Mouse (Mus musculus): ENCODE data around the gene Cfap44.

Cfap44 gene

GRCm38 (mm10) chr16:44493868-44494267 lies 99.3 kb downstream of the Cfap44 start:
- in situ Hi-C loops (cut with MboI, MseI) = no loop called here

- in situ Hi-C loops (cut with MboI, MseI) = no loop called here
Observed at GRCm38 (mm10) chr16:44494441-44495108, 100.0 kb downstream of the Cfap44 start.

GRCm38 (mm10) chr16:44496971-44497464 lies 102.4 kb downstream of the Cfap44 start:
- in situ Hi-C loops (cut with MboI, MseI) = no loop called here

- in situ Hi-C loops (cut with MboI, MseI) = no loop called here
Observed at GRCm38 (mm10) chr16:44498447-44498846, 103.9 kb downstream of the Cfap44 start.

- in situ Hi-C loops (cut with MboI, MseI) = no loop called here
Observed at GRCm38 (mm10) chr16:44501783-44502182, 107.2 kb downstream of the Cfap44 start.

GRCm38 (mm10) chr16:44502325-44502724 lies 107.7 kb downstream of the Cfap44 start:
- in situ Hi-C loops (cut with MboI, MseI) = no loop called here

- in situ Hi-C loops (cut with MboI, MseI) = no loop called here
Observed at GRCm38 (mm10) chr16:44502895-44503575, 108.4 kb downstream of the Cfap44 start.

- in situ Hi-C loops (cut with MboI, MseI) = no loop called here
Observed at GRCm38 (mm10) chr16:44505243-44505642, 110.6 kb downstream of the Cfap44 start.

- in situ Hi-C loops (cut with MboI, MseI) = no loop called here
Observed at GRCm38 (mm10) chr16:44507027-44507929, 112.7 kb downstream of the Cfap44 start.

- in situ Hi-C loops (cut with MboI, MseI) = no loop called here
Observed at GRCm38 (mm10) chr16:44508025-44508424, 113.4 kb downstream of the Cfap44 start.

GRCm38 (mm10) chr16:44508772-44509171 lies 114.2 kb downstream of the Cfap44 start:
- in situ Hi-C loops (cut with MboI, MseI) = no loop called here

GRCm38 (mm10) chr16:44509458-44510344 lies 115.1 kb downstream of the Cfap44 start:
- in situ Hi-C loops (cut with MboI, MseI) = no loop called here

- in situ Hi-C loops (cut with MboI, MseI) = no loop called here
Observed at GRCm38 (mm10) chr16:44510521-44511213, 116.1 kb downstream of the Cfap44 start.

GRCm38 (mm10) chr16:44516498-44516897 lies 121.9 kb downstream of the Cfap44 start:
- in situ Hi-C loops (cut with MboI, MseI) = no loop called here

GRCm38 (mm10) chr16:44523595-44523994 lies 129.0 kb downstream of the Cfap44 start:
- in situ Hi-C loops (cut with MboI, MseI) = no loop called here

GRCm38 (mm10) chr16:44526044-44526443 lies 131.4 kb downstream of the Cfap44 start:
- in situ Hi-C loops (cut with MboI, MseI) = no loop called here

GRCm38 (mm10) chr16:44526689-44527088 lies 132.1 kb downstream of the Cfap44 start:
- in situ Hi-C loops (cut with MboI, MseI) = no loop called here

GRCm38 (mm10) chr16:44527218-44527905 lies 132.8 kb downstream of the Cfap44 start:
- in situ Hi-C loops (cut with MboI, MseI) = no loop called here

- in situ Hi-C loops (cut with MboI, MseI) = no loop called here
Observed at GRCm38 (mm10) chr16:44528955-44529354, 134.4 kb downstream of the Cfap44 start.

GRCm38 (mm10) chr16:44529691-44530090 lies 135.1 kb downstream of the Cfap44 start:
- in situ Hi-C loops (cut with MboI, MseI) = no loop called here

Data from T-helper 1 cell (primary cell).